In genomic region chr3:131471435-131471834, GRCm38 (mm10) we compare ENCODE assay signal across 17 mouse cellular contexts. TPM values are rescaled to one million over a fixed set of nuclear protein-coding genes. Genes with fewer than 3 reads are reported as not detected.
A peak's percentile ranks its signal among the peaks of the same experiment; 100 is the strongest.
DNase-seq lines count a peak whose midpoint lies in the region; ATAC-seq and TF ChIP-seq lines count a peak whose summit lies in the region.
"Had no signal": no experiment of that assay in that cellular context is flagged by ENCODE, and none has a peak within 500 bp of the region (broad histone marks: within the 10 kb centered on the region; RNA-seq: fewer than 3 reads in every experiment).

No protein-coding gene starts in this region.

- no peaks in the 10 kb centered on the region for H3K9me3 ChIP-seq in forebrain, embryonic 12.5 days
- no peaks in the 10 kb centered on the region for H3K9me3 ChIP-seq in forebrain, embryonic 10.5 days
- H3K9me3 ChIP-seq in limb, embryonic 14.5 days (ENCODE audit: control insufficient read depth, low read length), result no peaks in the 10 kb centered on the region
- H3K9me3 ChIP-seq in limb, embryonic 10.5 days (replicated peaks), result no peaks in the 10 kb centered on the region
- no peaks in the 10 kb centered on the region for H3K9me3 ChIP-seq in forebrain, embryonic 15.5 days
- no peaks in the 10 kb centered on the region for H3K9me3 ChIP-seq in midbrain, embryonic 14.5 days (ENCODE audit: control insufficient read depth, low read length)

- no peak overlapping the region for H3K4me3 ChIP-seq in forebrain, embryonic 12.5 days (replicated peaks)
- H3K4me3 ChIP-seq in forebrain, embryonic 10.5 days, result no peak overlapping the region
- no peak overlapping the region for H3K4me3 ChIP-seq in limb, embryonic 14.5 days (replicated peaks; ENCODE audit: low read length)
- no peak overlapping the region for H3K4me3 ChIP-seq in limb, embryonic 10.5 days
- H3K4me3 ChIP-seq in forebrain, embryonic 15.5 days, result 0 out of 2 replicates have a peak overlapping the region, but pooled peaks have one; percentile 8
- H3K4me3 ChIP-seq in midbrain, embryonic 14.5 days (replicated peaks; ENCODE audit: low read depth, low read length), result no peak overlapping the region

- H3K27me3 ChIP-seq in forebrain, embryonic 12.5 days, result no peaks in the 10 kb centered on the region
- H3K27me3 ChIP-seq in forebrain, embryonic 10.5 days (ENCODE audit: poor library complexity, severe bottlenecking), result no peaks in the 10 kb centered on the region
- no peaks in the 10 kb centered on the region for H3K27me3 ChIP-seq in limb, embryonic 14.5 days (ENCODE audit: control insufficient read depth, insufficient read depth, low read length)
- no peaks in the 10 kb centered on the region for H3K27me3 ChIP-seq in limb, embryonic 10.5 days (ENCODE audit: low read depth, poor library complexity, severe bottlenecking)
- H3K27me3 ChIP-seq in forebrain, embryonic 15.5 days, result no peaks in the 10 kb centered on the region
- H3K27me3 ChIP-seq in midbrain, embryonic 14.5 days (ENCODE audit: control insufficient read depth, insufficient read depth, low read length), result no peaks in the 10 kb centered on the region
- H3K27me3 ChIP-seq: CH12.LX had no signal

- no peak for DNase-seq in forebrain, embryonic 10.5 days (ENCODE audit: extremely low spot score, low spot score)
- no peak for DNase-seq in limb, embryonic 14.5 days (ENCODE audit: low spot score)
- no peak for DNase-seq in limb, embryonic 10.5 days (ENCODE audit: low spot score)
- DNase-seq in midbrain, embryonic 14.5 days, result no peak
- DNase-seq in natural killer cell, adult 2 months (ENCODE audit: low spot score in 2 of 2), result no peak
- no peak for DNase-seq in urinary bladder, postnatal 4 days (ENCODE audit: low spot score in 2 of 2)
- DNase-seq: adrenal gland, adult 2 months; cerebellum, adult 11 months; heart, postnatal 4 days; kidney, postnatal 25 days; thymus, adult 18-20 months had no signal

- H3K9ac ChIP-seq in forebrain, embryonic 12.5 days, result no peak overlapping the region
- H3K9ac ChIP-seq in limb, embryonic 14.5 days (ENCODE audit: low read depth, low read length, severe bottlenecking), result no peak overlapping the region
- H3K9ac ChIP-seq in forebrain, embryonic 15.5 days (replicated peaks), result no peak overlapping the region
- H3K9ac ChIP-seq in midbrain, embryonic 14.5 days (replicated peaks; ENCODE audit: low read length), result no peak overlapping the region
- H3K9ac ChIP-seq: lung, embryonic 14.5 days had no signal

- 60% methylated on average over 11 of the region's 11 CpGs for WGBS in forebrain, embryonic 12.5 days
- 72% methylated on average over 11 of the region's 11 CpGs for WGBS in forebrain, embryonic 10.5 days
- WGBS in limb, embryonic 14.5 days, result 65% methylated on average over 11 of the region's 11 CpGs
- 78% methylated on average over 11 of the region's 11 CpGs for WGBS in limb, embryonic 10.5 days
- whole genome bisulfite sequencing in forebrain, embryonic 15.5 days, result 51% methylated on average over 11 of the region's 11 CpGs
- WGBS in midbrain, embryonic 14.5 days, result 61% methylated on average over 11 of the region's 11 CpGs

- H3K4me1 ChIP-seq in forebrain, embryonic 12.5 days, result peaks cover 24% of the 10 kb centered on the region
- peaks cover 32% of the 10 kb centered on the region for H3K4me1 ChIP-seq in forebrain, embryonic 10.5 days
- peaks cover 6% of the 10 kb centered on the region; the same call in 1 of the 2 replicates for H3K4me1 ChIP-seq in limb, embryonic 14.5 days (ENCODE audit: control insufficient read depth, insufficient read depth, low read length)
- H3K4me1 ChIP-seq in limb, embryonic 10.5 days, result peaks cover 30% of the 10 kb centered on the region
- H3K4me1 ChIP-seq in forebrain, embryonic 15.5 days, result peaks cover 10% of the 10 kb centered on the region
- peaks cover 6% of the 10 kb centered on the region; the same call in 1 of the 2 replicates for H3K4me1 ChIP-seq in midbrain, embryonic 14.5 days (ENCODE audit: control insufficient read depth, insufficient read depth, low read length)

- no peak overlapping the region for H3K27ac ChIP-seq in forebrain, embryonic 12.5 days
- H3K27ac ChIP-seq in forebrain, embryonic 10.5 days, result no peak overlapping the region
- H3K27ac ChIP-seq in limb, embryonic 14.5 days (replicated peaks; ENCODE audit: low read depth, low read length), result 0 out of 2 replicates have a peak overlapping the region, but pooled peaks have one; percentile 10
- no peak overlapping the region for H3K27ac ChIP-seq in limb, embryonic 10.5 days
- no peak overlapping the region for H3K27ac ChIP-seq in forebrain, embryonic 15.5 days (replicated peaks)
- H3K27ac ChIP-seq in midbrain, embryonic 14.5 days (replicated peaks; ENCODE audit: low read depth, low read length), result no peak overlapping the region

- TF ChIP-seq POLR2A in limb, embryonic 14.5 days (IDR thresholded peaks at IDR 0.05; ENCODE audit: borderline replicate concordance, extremely low read depth, insufficient read depth, insufficient read length), result no peak

- H3K4me2 ChIP-seq in forebrain, embryonic 12.5 days, result 0 out of 2 replicates have a peak overlapping the region, but pooled peaks have one; percentile 1
- no peak overlapping the region for H3K4me2 ChIP-seq in limb, embryonic 14.5 days (replicated peaks; ENCODE audit: low read depth, low read length, severe bottlenecking)
- 0 out of 2 replicates have a peak overlapping the region, but pooled peaks have one; percentile 8 for H3K4me2 ChIP-seq in forebrain, embryonic 15.5 days (replicated peaks)
- no peak overlapping the region for H3K4me2 ChIP-seq in midbrain, embryonic 14.5 days (ENCODE audit: low read length)
- H3K4me2 ChIP-seq: liver, embryonic 11.5 days; lung, embryonic 14.5 days had no signal

- peak; percentile 28 for ATAC-seq in forebrain, embryonic 12.5 days (ENCODE audit: low FRiP score)
- no peak for ATAC-seq in limb, embryonic 14.5 days (ENCODE audit: low FRiP score, low read depth)
- peak; percentile 18; the same call in 1 of the 2 replicates for ATAC-seq in forebrain, embryonic 15.5 days (replicated peaks)
- peak; percentile 12; the same call in 1 of the 2 replicates for ATAC-seq in midbrain, embryonic 14.5 days (ENCODE audit: low FRiP score, low TSS enrichment)
- ATAC-seq: intestine, postnatal 0 days had no signal

- no peaks in the 10 kb centered on the region for H3K36me3 ChIP-seq in forebrain, embryonic 12.5 days (replicated peaks)
- no peaks in the 10 kb centered on the region for H3K36me3 ChIP-seq in forebrain, embryonic 10.5 days (replicated peaks)
- H3K36me3 ChIP-seq in limb, embryonic 14.5 days (ENCODE audit: control insufficient read depth, insufficient read depth, low read length), result no peaks in the 10 kb centered on the region
- H3K36me3 ChIP-seq in limb, embryonic 10.5 days, result no peaks in the 10 kb centered on the region
- H3K36me3 ChIP-seq in forebrain, embryonic 15.5 days, result no peaks in the 10 kb centered on the region
- H3K36me3 ChIP-seq in midbrain, embryonic 14.5 days (ENCODE audit: control insufficient read depth, insufficient read depth, low read length), result no peaks in the 10 kb centered on the region

RNA-seq across cellular contexts. Expression of gene Sgms2, which starts 19.8 kb away (rescaled TPM):
- polyA plus RNA-seq in forebrain, embryonic 12.5 days (2016; fragmentation: Nextera tagmentation; extraction: Ambion mirVana), result 0.96 and 1.00 TPM in 2 replicates
- 0.97 and 1.0 TPM in 2 replicates for polyA plus RNA-seq in forebrain, embryonic 10.5 days (2016; fragmentation: Nextera tagmentation; extraction: Ambion mirVana)
- 19.5 and 20.0 TPM in 2 replicates for polyA plus RNA-seq in limb, embryonic 14.5 days (2012; rRNA removed)
- polyA plus RNA-seq in limb, embryonic 14.5 days (2014; fragmentation: Nextera tagmentation; extraction: Ambion mirVana), result 16.6 and 18.7 TPM in 2 replicates
- polyA plus RNA-seq in limb, embryonic 10.5 days (2016; fragmentation: Nextera tagmentation; extraction: Ambion mirVana), result 1.2 and 1.3 TPM in 2 replicates
- polyA plus RNA-seq in forebrain, embryonic 15.5 days (2015; fragmentation: Nextera tagmentation; extraction: Ambion mirVana), result 0.47 and 1.1 TPM in 2 replicates
- 0.50 and 0.93 TPM in 2 replicates for polyA plus RNA-seq in midbrain, embryonic 14.5 days (2014; fragmentation: Nextera tagmentation; extraction: Ambion mirVana)

Comparison
In these comparisons a context has a peak if more than half of its experiments do, and no peak if none do; other contexts are left out.
1. H3K4me2 ChIP-seq: peak in forebrain, embryonic 12.5 days (single experiment) and forebrain, embryonic 15.5 days (single experiment); none in limb, embryonic 14.5 days (single experiment) and midbrain, embryonic 14.5 days (single experiment).